Mouse (Mus musculus): ENCODE measurements around the gene Ly6g6c. TPM values are rescaled to one million over a fixed set of nuclear protein-coding genes. Genes with fewer than 3 reads are reported as not detected.
"Not testable (repeated sequence)": the region's sequence is repeated elsewhere in the genome, so short reads cannot be mapped to it uniquely, and the experiment has no call there.

The Ly6g6c gene
- total RNA-seq, 1 experiment from 2014 or later: not detected

- no peak for ATAC-seq (replicated peaks in 1 of 2; ENCODE audit: insufficient read depth in 1 of 2, low FRiP score in 2 of 2, low TSS enrichment in 1 of 2, low read depth in 1 of 2, poor library complexity in 2 of 2, severe bottlenecking in 2 of 2)
Measured at GRCm38 (mm10) chr17:35027277-35028068, 37.7 kb upstream of the Ly6g6c start, which contains the start of gene Sapcd1. Gene Sapcd1 (minus strand): TSS chr17:35028016.

- no peak for ATAC-seq (replicated peaks in 1 of 2; ENCODE audit: insufficient read depth in 1 of 2, low FRiP score in 2 of 2, low TSS enrichment in 1 of 2, low read depth in 1 of 2, poor library complexity in 2 of 2, severe bottlenecking in 2 of 2)
Measured at GRCm38 (mm10) chr17:35028315-35028714, 36.9 kb upstream of the Ly6g6c start.

- peak; percentile 30 to 63; a peak in 2 of 4 replicates for ATAC-seq (replicated peaks in 1 of 2; ENCODE audit: insufficient read depth in 1 of 2, low FRiP score in 2 of 2, low TSS enrichment in 1 of 2, low read depth in 1 of 2, poor library complexity in 2 of 2, severe bottlenecking in 2 of 2)
Measured at GRCm38 (mm10) chr17:35029691-35030532, 35.3 kb upstream of the Ly6g6c start.

GRCm38 (mm10) chr17:35031272-35031671 lies 33.9 kb upstream of the Ly6g6c start:
- ATAC-seq (replicated peaks in 1 of 2; ENCODE audit: insufficient read depth in 1 of 2, low FRiP score in 2 of 2, low TSS enrichment in 1 of 2, low read depth in 1 of 2, poor library complexity in 2 of 2, severe bottlenecking in 2 of 2): no peak

- ATAC-seq (replicated peaks in 1 of 2; ENCODE audit: insufficient read depth in 1 of 2, low FRiP score in 2 of 2, low TSS enrichment in 1 of 2, low read depth in 1 of 2, poor library complexity in 2 of 2, severe bottlenecking in 2 of 2): no peak
Measured at GRCm38 (mm10) chr17:35031880-35032279, 33.3 kb upstream of the Ly6g6c start.

GRCm38 (mm10) chr17:35032323-35032870 lies 32.8 kb upstream of the Ly6g6c start:
- ATAC-seq (replicated peaks in 1 of 2; ENCODE audit: insufficient read depth in 1 of 2, low FRiP score in 2 of 2, low TSS enrichment in 1 of 2, low read depth in 1 of 2, poor library complexity in 2 of 2, severe bottlenecking in 2 of 2): no peak

- not testable (repeated sequence) for ATAC-seq (replicated peaks in 1 of 2; ENCODE audit: insufficient read depth in 1 of 2, low FRiP score in 2 of 2, low TSS enrichment in 1 of 2, low read depth in 1 of 2, poor library complexity in 2 of 2, severe bottlenecking in 2 of 2)
Measured at GRCm38 (mm10) chr17:35033703-35034102, 31.5 kb upstream of the Ly6g6c start.

GRCm38 (mm10) chr17:35034896-35035295 lies 30.3 kb upstream of the Ly6g6c start:
- no peak for ATAC-seq (replicated peaks in 1 of 2; ENCODE audit: insufficient read depth in 1 of 2, low FRiP score in 2 of 2, low TSS enrichment in 1 of 2, low read depth in 1 of 2, poor library complexity in 2 of 2, severe bottlenecking in 2 of 2)

GRCm38 (mm10) chr17:35039121-35039873 lies 25.9 kb upstream of the Ly6g6c start:
- no peak for ATAC-seq (replicated peaks in 1 of 2; ENCODE audit: insufficient read depth in 1 of 2, low FRiP score in 2 of 2, low TSS enrichment in 1 of 2, low read depth in 1 of 2, poor library complexity in 2 of 2, severe bottlenecking in 2 of 2)

GRCm38 (mm10) chr17:35043794-35044193 lies 21.4 kb upstream of the Ly6g6c start:
- ATAC-seq (replicated peaks in 1 of 2; ENCODE audit: insufficient read depth in 1 of 2, low FRiP score in 2 of 2, low TSS enrichment in 1 of 2, low read depth in 1 of 2, poor library complexity in 2 of 2, severe bottlenecking in 2 of 2): no peak

- ATAC-seq (replicated peaks in 1 of 2; ENCODE audit: insufficient read depth in 1 of 2, low FRiP score in 2 of 2, low TSS enrichment in 1 of 2, low read depth in 1 of 2, poor library complexity in 2 of 2, severe bottlenecking in 2 of 2): no peak
Measured at GRCm38 (mm10) chr17:35044904-35045806, 20.0 kb upstream of the Ly6g6c start.

GRCm38 (mm10) chr17:35045807-35046680 lies 19.1 kb upstream of the Ly6g6c start:
- ATAC-seq (replicated peaks in 1 of 2; ENCODE audit: insufficient read depth in 1 of 2, low FRiP score in 2 of 2, low TSS enrichment in 1 of 2, low read depth in 1 of 2, poor library complexity in 2 of 2, severe bottlenecking in 2 of 2): peak in 1 of 2 experiments; percentile 22; a peak in 3 of 4 replicates

GRCm38 (mm10) chr17:35046681-35047455 lies 18.3 kb upstream of the Ly6g6c start, which contains the start of gene Msh5:
Gene Msh5 (minus strand): TSS chr17:35046745.
- peak; percentile 80 to 81 for ATAC-seq (replicated peaks in 1 of 2; ENCODE audit: insufficient read depth in 1 of 2, low FRiP score in 2 of 2, low TSS enrichment in 1 of 2, low read depth in 1 of 2, poor library complexity in 2 of 2, severe bottlenecking in 2 of 2)

GRCm38 (mm10) chr17:35047688-35048087 lies 17.5 kb upstream of the Ly6g6c start:
- no peak for ATAC-seq (replicated peaks in 1 of 2; ENCODE audit: insufficient read depth in 1 of 2, low FRiP score in 2 of 2, low TSS enrichment in 1 of 2, low read depth in 1 of 2, poor library complexity in 2 of 2, severe bottlenecking in 2 of 2)

Measured in hematopoietic stem cell, adult 5-6 weeks (primary cell).